Mouse (Mus musculus) gastrocnemius, postnatal 25 days (tissue): ENCODE results near the gene Rcn3. TPM values are rescaled to one million over a fixed set of nuclear protein-coding genes. Genes with fewer than 3 reads are reported as not detected.
"Not testable (repeated sequence)": the region's sequence is repeated elsewhere in the genome, so short reads cannot be mapped to it uniquely, and the experiment has no call there.

Experiments
- DNase-seq: peaks from one replicate; pipeline ENCODE4 v3.0.0; 2022
- long read RNA-seq, 2 experiments: library from polyadenylated mRNA; stranded (forward); transcript quantifications; one replicate each; pipeline ENCODE4 v2.0.0; 2021
- total RNA-seq, 2 experiments: library from RNA; stranded (reverse); gene quantifications; 1 replicate in 1 of 2; 2 replicates in 1 of 2; pipeline ENCODE4 v1.2.3; 2021

The Rcn3 gene
- total RNA-seq = 10 to 100 TPM; 24.0 to 32.8 TPM
- long read RNA-seq, experiment 1, transcript Rcn3-208 (7 exons, 1,453 nt) = minor isoform, 8 of 118 reads
- long read RNA-seq, experiment 1, transcript Rcn3-201 (7 exons, 1,462 nt) = major isoform, 11 of 118 reads
- long read RNA-seq, experiment 1, partial matches to known transcripts = 5 of 118 reads
- long read RNA-seq, experiment 1, other reads (novel, unspliced or antisense) = 94 of 118 reads
- long read RNA-seq, experiment 2, transcript Rcn3-208 (7 exons, 1,453 nt) = minor isoform, 17 of 112 reads
- long read RNA-seq, experiment 2, transcript Rcn3-201 (7 exons, 1,462 nt) = major isoform, 26 of 112 reads
- long read RNA-seq, experiment 2, partial matches to known transcripts = 2 of 112 reads
- long read RNA-seq, experiment 2, other reads (novel, unspliced or antisense) = 66 of 112 reads

GRCm38 (mm10) chr7:45092048-45092447, at the start of gene Rcn3:
Gene Rcn3 (minus strand): TSS chr7:45092221.
- peak; percentile 88 for DNase-seq

GRCm38 (mm10) chr7:45141319-45141718, 49.3 kb upstream of the Rcn3 start:
- DNase-seq = no peak

GRCm38 (mm10) chr7:45139904-45140723, 48.1 kb upstream of the Rcn3 start:
- no peak for DNase-seq

- DNase-seq = no peak
Measured at GRCm38 (mm10) chr7:45138403-45138802, 46.4 kb upstream of the Rcn3 start.

- no peak for DNase-seq
Measured at GRCm38 (mm10) chr7:45137171-45138006, 45.4 kb upstream of the Rcn3 start.

- peak; percentile 88 for DNase-seq
Measured at GRCm38 (mm10) chr7:45135993-45136567, 44.1 kb upstream of the Rcn3 start, which contains the start of the genes Gm45713 and Flt3l. Gene Gm45713 (minus strand): TSS chr7:45136231. Gene Flt3l (minus strand): TSS chr7:45136432.

GRCm38 (mm10) chr7:45135370-45135769, 43.3 kb upstream of the Rcn3 start:
- DNase-seq = no peak

- no peak for DNase-seq
Measured at GRCm38 (mm10) chr7:45134544-45135026, 42.6 kb upstream of the Rcn3 start.

- DNase-seq = no peak
Measured at GRCm38 (mm10) chr7:45133446-45134159, 41.6 kb upstream of the Rcn3 start.

- no peak for DNase-seq
Measured at GRCm38 (mm10) chr7:45131850-45132249, 39.8 kb upstream of the Rcn3 start.

GRCm38 (mm10) chr7:45129776-45130512, 37.9 kb upstream of the Rcn3 start:
- DNase-seq = no peak

- peak; percentile 51 for DNase-seq
Measured at GRCm38 (mm10) chr7:45129318-45129717, 37.3 kb upstream of the Rcn3 start.

- DNase-seq = peak; percentile 99
Measured at GRCm38 (mm10) chr7:45128624-45129246, 36.7 kb upstream of the Rcn3 start, which contains the start of gene Rpl13a. Gene Rpl13a (minus strand): TSS chr7:45128761.

GRCm38 (mm10) chr7:45127700-45128224, 35.7 kb upstream of the Rcn3 start:
- DNase-seq = no peak

GRCm38 (mm10) chr7:45126844-45127699, 35.1 kb upstream of the Rcn3 start:
- DNase-seq = no peak

- no peak for DNase-seq
Measured at GRCm38 (mm10) chr7:45126147-45126843, 34.3 kb upstream of the Rcn3 start.

GRCm38 (mm10) chr7:45125649-45126048, 33.6 kb upstream of the Rcn3 start:
- not testable (repeated sequence) for DNase-seq
